Mouse (Mus musculus): Measurements from ENCODE around the gene 4933411K16Rik.

GRCm38 (mm10) chr19:42015001-42015400 lies 37.0 kb upstream of the 4933411K16Rik start:
- TF ChIP-seq CTCF (IDR thresholded peaks at IDR 0.05; ENCODE audit: low read depth) (no peak), EP300 (optimal IDR thresholded peaks at IDR 0.05) (no peak)

Data from stomach, postnatal 0 days (tissue).